Mouse (Mus musculus) liver, postnatal 0 days (tissue): Measurements from ENCODE around the gene Ninj2.

Experiments
- CTCF ChIP-seq: sonication (generic); IDR thresholded peaks from 2 replicates; pipeline ENCODE4 v1.5.1; 2016; ENCODE audit warnings: antibody characterized with exemption, low read depth
- EP300 ChIP-seq: IDR thresholded peaks from 2 replicates; pipeline ENCODE4 v1.6.1; 2016; ENCODE audit warnings: antibody characterized with exemption, low read depth, mild to moderate bottlenecking

GRCm38 (mm10) chr6:120127321-120127720 lies 34.2 kb downstream of the Ninj2 start:
- TF ChIP-seq CTCF, result no peak
- no peak for TF ChIP-seq EP300
